Mouse (Mus musculus): Measurements from ENCODE around the gene Fam124b. TPM values are rescaled to one million over a fixed set of nuclear protein-coding genes. Genes with fewer than 3 reads are reported as not detected.

The Fam124b gene
- polyA plus RNA-seq, 1 experiment from 2014 or later: 0.80 TPM

- H3K4me1 ChIP-seq (replicated peaks): no peaks in the 10 kb centered on the region
- WGBS: 73% methylated on average over 4 of the region's 4 CpGs
- H3K36me3 ChIP-seq: no peaks in the 10 kb centered on the region
- no peak overlapping the region for H3K9ac ChIP-seq
- H3K4me2 ChIP-seq: no peak overlapping the region
- H3K27me3 ChIP-seq: no peaks in the 10 kb centered on the region
- no peak for ATAC-seq (ENCODE audit: low read depth)
- no peak overlapping the region for H3K27ac ChIP-seq (replicated peaks)
- no peak overlapping the region for H3K4me3 ChIP-seq
- H3K9me3 ChIP-seq: no peaks in the 10 kb centered on the region
Observed at GRCm38 (mm10) chr1:80166577-80166976, 51.7 kb downstream of the Fam124b start.

GRCm38 (mm10) chr1:80165391-80165790, 52.9 kb downstream of the Fam124b start:
- 80% methylated on average over 5 of the region's 5 CpGs for WGBS
- no peak overlapping the region for H3K4me2 ChIP-seq
- no peak for ATAC-seq (ENCODE audit: low read depth)

GRCm38 (mm10) chr1:80162943-80163342, 55.3 kb downstream of the Fam124b start:
- H3K36me3 ChIP-seq: no peaks in the 10 kb centered on the region
- H3K9me3 ChIP-seq: no peaks in the 10 kb centered on the region
- H3K27ac ChIP-seq (replicated peaks): no peak overlapping the region
- no peak overlapping the region for H3K9ac ChIP-seq
- WGBS: 72% methylated on average over 6 of the region's 6 CpGs
- H3K27me3 ChIP-seq: no peaks in the 10 kb centered on the region
- ATAC-seq (ENCODE audit: low read depth): no peak
- H3K4me2 ChIP-seq: no peak overlapping the region
- no peaks in the 10 kb centered on the region for H3K4me1 ChIP-seq (replicated peaks)
- H3K4me3 ChIP-seq: no peak overlapping the region

More at GRCm38 (mm10) chr1:80165391-80165790, 52.9 kb downstream of the Fam124b start:
- no peak overlapping the region for H3K4me3 ChIP-seq
- H3K27ac ChIP-seq (replicated peaks): no peak overlapping the region
- no peaks in the 10 kb centered on the region for H3K9me3 ChIP-seq
- H3K9ac ChIP-seq: no peak overlapping the region
- H3K27me3 ChIP-seq: no peaks in the 10 kb centered on the region
- no peaks in the 10 kb centered on the region for H3K36me3 ChIP-seq
- no peaks in the 10 kb centered on the region for H3K4me1 ChIP-seq (replicated peaks)

- no peaks in the 10 kb centered on the region for H3K36me3 ChIP-seq
- H3K4me1 ChIP-seq (replicated peaks): no peaks in the 10 kb centered on the region
- ATAC-seq (ENCODE audit: low read depth): no peak
- H3K27ac ChIP-seq (replicated peaks): no peak overlapping the region
- no peak overlapping the region for H3K4me2 ChIP-seq
- no peak overlapping the region for H3K4me3 ChIP-seq
- no peaks in the 10 kb centered on the region for H3K9me3 ChIP-seq
- no peaks in the 10 kb centered on the region for H3K27me3 ChIP-seq
- no peak overlapping the region for H3K9ac ChIP-seq
Observed at GRCm38 (mm10) chr1:80159586-80159985, 58.7 kb downstream of the Fam124b start.

GRCm38 (mm10) chr1:80154902-80155301, 63.4 kb downstream of the Fam124b start:
- no peak overlapping the region for H3K4me2 ChIP-seq
- 61% methylated on average over 1 of the region's 1 CpGs for WGBS
- no peaks in the 10 kb centered on the region for H3K36me3 ChIP-seq

GRCm38 (mm10) chr1:80153125-80153716, 65.1 kb downstream of the Fam124b start:
- no peaks in the 10 kb centered on the region for H3K36me3 ChIP-seq
- no peak overlapping the region for H3K27ac ChIP-seq (replicated peaks)
- no peaks in the 10 kb centered on the region for H3K9me3 ChIP-seq
- no peaks in the 10 kb centered on the region for H3K4me1 ChIP-seq (replicated peaks)
- no peaks in the 10 kb centered on the region for H3K27me3 ChIP-seq
- H3K4me2 ChIP-seq: no peak overlapping the region
- H3K4me3 ChIP-seq: no peak overlapping the region
- no peak overlapping the region for H3K9ac ChIP-seq
- 86% methylated on average over 7 of the region's 7 CpGs for WGBS
- no peak for ATAC-seq (ENCODE audit: low read depth)

More at GRCm38 (mm10) chr1:80154902-80155301, 63.4 kb downstream of the Fam124b start:
- H3K27ac ChIP-seq (replicated peaks): no peak overlapping the region
- ATAC-seq (ENCODE audit: low read depth): no peak
- no peak overlapping the region for H3K9ac ChIP-seq
- H3K4me3 ChIP-seq: no peak overlapping the region
- no peaks in the 10 kb centered on the region for H3K9me3 ChIP-seq
- H3K27me3 ChIP-seq: no peaks in the 10 kb centered on the region
- H3K4me1 ChIP-seq (replicated peaks): no peaks in the 10 kb centered on the region

GRCm38 (mm10) chr1:80150681-80151080, 67.6 kb downstream of the Fam124b start:
- no peak for ATAC-seq (ENCODE audit: low read depth)
- H3K27me3 ChIP-seq: no peaks in the 10 kb centered on the region
- H3K27ac ChIP-seq (replicated peaks): no peak overlapping the region
- H3K9me3 ChIP-seq: peaks cover 7% of the 10 kb centered on the region; the same call in 1 of the 2 replicates
- H3K4me3 ChIP-seq: no peak overlapping the region
- no peak overlapping the region for H3K4me2 ChIP-seq
- H3K36me3 ChIP-seq: no peaks in the 10 kb centered on the region
- H3K9ac ChIP-seq: no peak overlapping the region
- no peaks in the 10 kb centered on the region for H3K4me1 ChIP-seq (replicated peaks)

Other genes starting within 250 kb of the Fam124b start
- 29.3 and 33.9 TPM in 2 replicates for gene Cul3, start 122.0 kb upstream of the Fam124b start, polyA plus RNA-seq (2015; fragmentation: Nextera tagmentation; extraction: Ambion mirVana)
- gene Gm45261, start 243.0 kb upstream of the Fam124b start, polyA plus RNA-seq (2015; fragmentation: Nextera tagmentation; extraction: Ambion mirVana): not detected in 2 replicates

All from neural tube, embryonic 13.5 days (tissue).